Mouse (Mus musculus) liver, embryonic 12.5 days (tissue): Measurements from ENCODE around the gene Ccdc85c. TPM values are rescaled to one million over a fixed set of nuclear protein-coding genes. Genes with fewer than 3 reads are reported as not detected.

Experiments
- ATAC-seq: fragments of 200-750 bp; cut with Nextera tagmentation; 2 replicates; pipeline ENCODE4 v1.8.0; 2017; ENCODE audit warnings: moderate number of reproducible peaks, mild to moderate bottlenecking, moderate library complexity
- H3K27ac ChIP-seq: fragments of 300-500 bp; sonication (generic); 2 replicates; pipeline ENCODE4 v1.5.1; 2016; ENCODE audit warnings: mild to moderate bottlenecking
- H3K27me3 ChIP-seq: fragments of 300-500 bp; sonication (generic); replicated peaks from 2 replicates; pipeline ENCODE4 v1.6.1; 2016; ENCODE audit warnings: mild to moderate bottlenecking, moderate library complexity
- H3K36me3 ChIP-seq: fragments of 300-500 bp; sonication (generic); 2 replicates; pipeline ENCODE4 v1.6.1; 2016; ENCODE audit warnings: mild to moderate bottlenecking, moderate library complexity
- H3K4me1 ChIP-seq: fragments of 300-500 bp; sonication (generic); 2 replicates; pipeline ENCODE4 v1.6.1; 2016
- H3K4me2 ChIP-seq: fragments of 300-500 bp; sonication (generic); 2 replicates; pipeline ENCODE4 v1.6.1; 2016; ENCODE audit warnings: mild to moderate bottlenecking, moderate library complexity
- H3K4me3 ChIP-seq: fragments of 300-500 bp; sonication (generic); 2 replicates; pipeline ENCODE4 v1.5.1; 2016; ENCODE audit warnings: mild to moderate bottlenecking, moderate library complexity
- H3K9ac ChIP-seq: fragments of 300-500 bp; sonication (generic); 2 replicates; pipeline ENCODE4 v1.6.1; 2016; ENCODE audit warnings: mild to moderate bottlenecking, moderate library complexity
- H3K9me3 ChIP-seq: fragments of 300-500 bp; sonication (generic); replicated peaks from 2 replicates; pipeline ENCODE4 v1.6.1; 2016; ENCODE audit warnings: mild to moderate bottlenecking, moderate library complexity
- WGBS: fragments of 180-500 bp; shearing (Covaris S2); methylation state at CpG from one replicate; pipeline ENCODE4 v1.1.7; 2016; ENCODE audit not compliant: insufficient replicate concordance; 5-methylcytosine and 5-hydroxymethylcytosine counted together
- polyA plus RNA-seq: library from polyadenylated mRNA; unstranded; fragments of >200 nt; fragmentation: Nextera tagmentation; extraction: Ambion mirVana; gene quantifications from 2 replicates; pipeline ENCODE4 v1.2.1, GENCODE M21; 2016

Ccdc85c gene
- 3.3 and 3.4 TPM in 2 replicates for polyA plus RNA-seq

- H3K27ac ChIP-seq = peak within 1 kb of the TSS; percentile 60; the same call in 1 of the 2 replicates
These were observed at the start of gene Ccdc85c for GRCm38 (mm10) chr12:108274661-108275507. Gene Ccdc85c (minus strand): TSS chr12:108275425.

GRCm38 (mm10) chr12:108320096-108320495 lies 44.9 kb upstream of the Ccdc85c start:
- Histone ChIP-seq H3K4me1 (no peaks in the 10 kb centered on the region), H3K4me2 (no peak overlapping the region), H3K27ac (no peak overlapping the region), H3K9ac (no peak overlapping the region), H3K4me3 (no peak overlapping the region), H3K36me3 (no peaks in the 10 kb centered on the region), H3K9me3 (no peaks in the 10 kb centered on the region), H3K27me3 (peaks cover 69% of the 10 kb centered on the region)
- ATAC-seq = no peak
- 10% methylated on average over 8 of the region's 8 CpGs for WGBS

More at GRCm38 (mm10) chr12:108274661-108275507, at the start of gene Ccdc85c:
- peak within 1 kb of the TSS; percentile 96 for H3K4me2 ChIP-seq
- H3K9ac ChIP-seq = peak within 1 kb of the TSS; percentile 73
- H3K4me3 ChIP-seq = peak within 1 kb of the TSS; percentile 72
- peaks cover 73% of the 10 kb centered on the region for H3K4me1 ChIP-seq
- WGBS = under 1% methylated on average over 77 of the region's 120 CpGs
- peaks cover 78% of the 10 kb centered on the region for H3K27me3 ChIP-seq
- no peaks in the 10 kb centered on the region for H3K9me3 ChIP-seq
- no peak for ATAC-seq
- no peaks in the 10 kb centered on the region for H3K36me3 ChIP-seq

GRCm38 (mm10) chr12:108318499-108318898 lies 43.3 kb upstream of the Ccdc85c start:
- Histone ChIP-seq H3K4me2 (no peak overlapping the region; the same call in 1 of the 2 replicates), H3K4me1 (no peaks in the 10 kb centered on the region), H3K27ac (no peak overlapping the region), H3K9ac (no peak overlapping the region), H3K36me3 (no peaks in the 10 kb centered on the region), H3K9me3 (no peaks in the 10 kb centered on the region), H3K4me3 (no peak overlapping the region), H3K27me3 (peaks cover 73% of the 10 kb centered on the region)
- WGBS = 14% methylated on average over 37 of the region's 37 CpGs
- no peak for ATAC-seq

GRCm38 (mm10) chr12:108317826-108318430 lies 42.7 kb upstream of the Ccdc85c start:
- Histone ChIP-seq H3K4me3 (no peak overlapping the region), H3K27ac (no peak overlapping the region), H3K4me2 (no peak overlapping the region; the same call in 1 of the 2 replicates), H3K9ac (no peak overlapping the region), H3K27me3 (peaks cover 74% of the 10 kb centered on the region), H3K9me3 (no peaks in the 10 kb centered on the region), H3K4me1 (0 out of 2 replicates have a peak, but pooled peaks cover under 1% of the 10 kb centered on the region), H3K36me3 (no peaks in the 10 kb centered on the region)
- no peak for ATAC-seq
- 16% methylated on average over 18 of the region's 18 CpGs for WGBS

GRCm38 (mm10) chr12:108317201-108317738 lies 42.0 kb upstream of the Ccdc85c start:
- no peak for ATAC-seq
- no peak overlapping the region for H3K4me2 ChIP-seq
- H3K9me3 ChIP-seq = no peaks in the 10 kb centered on the region
- H3K4me1 ChIP-seq = 0 out of 2 replicates have a peak, but pooled peaks cover 6% of the 10 kb centered on the region
- no peak overlapping the region for H3K9ac ChIP-seq
- peaks cover 74% of the 10 kb centered on the region for H3K27me3 ChIP-seq
- no peaks in the 10 kb centered on the region for H3K36me3 ChIP-seq
- WGBS = 10% methylated on average over 9 of the region's 9 CpGs
- H3K27ac ChIP-seq = no peak overlapping the region
- no peak overlapping the region for H3K4me3 ChIP-seq

GRCm38 (mm10) chr12:108316655-108317054 lies 41.4 kb upstream of the Ccdc85c start:
- H3K27me3 ChIP-seq = peaks cover 68% of the 10 kb centered on the region
- H3K9me3 ChIP-seq = no peaks in the 10 kb centered on the region
- H3K4me2 ChIP-seq = no peak overlapping the region
- 0 out of 2 replicates have a peak, but pooled peaks cover 6% of the 10 kb centered on the region for H3K4me1 ChIP-seq
- ATAC-seq = no peak
- no peak overlapping the region for H3K4me3 ChIP-seq
- no peak overlapping the region for H3K9ac ChIP-seq
- H3K27ac ChIP-seq = no peak overlapping the region
- 25% methylated on average over 6 of the region's 6 CpGs for whole genome bisulfite sequencing
- H3K36me3 ChIP-seq = no peaks in the 10 kb centered on the region

GRCm38 (mm10) chr12:108315818-108316217 lies 40.6 kb upstream of the Ccdc85c start:
- Histone ChIP-seq H3K36me3 (no peaks in the 10 kb centered on the region), H3K4me2 (no peak overlapping the region), H3K9ac (no peak overlapping the region), H3K4me1 (0 out of 2 replicates have a peak, but pooled peaks cover 6% of the 10 kb centered on the region), H3K9me3 (no peaks in the 10 kb centered on the region), H3K27me3 (peaks cover 59% of the 10 kb centered on the region), H3K4me3 (no peak overlapping the region), H3K27ac (no peak overlapping the region)
- ATAC-seq = no peak
- WGBS = 23% methylated on average over 10 of the region's 10 CpGs

- Histone ChIP-seq H3K9me3 (no peaks in the 10 kb centered on the region), H3K4me3 (no peak overlapping the region), H3K4me1 (0 out of 2 replicates have a peak, but pooled peaks cover 6% of the 10 kb centered on the region), H3K4me2 (no peak overlapping the region), H3K27ac (no peak overlapping the region), H3K27me3 (peaks cover 52% of the 10 kb centered on the region), H3K9ac (no peak overlapping the region), H3K36me3 (no peaks in the 10 kb centered on the region)
- 74% methylated on average over 1 of the region's 1 CpGs for WGBS
- no peak for ATAC-seq
These were observed 38.1 kb upstream of the Ccdc85c start for GRCm38 (mm10) chr12:108313244-108313772.

GRCm38 (mm10) chr12:108312432-108312851 lies 37.2 kb upstream of the Ccdc85c start:
- Histone ChIP-seq H3K27me3 (peaks cover 50% of the 10 kb centered on the region), H3K36me3 (no peaks in the 10 kb centered on the region), H3K4me1 (0 out of 2 replicates have a peak, but pooled peaks cover 6% of the 10 kb centered on the region), H3K4me3 (no peak overlapping the region), H3K4me2 (no peak overlapping the region), H3K9ac (no peak overlapping the region), H3K27ac (no peak overlapping the region), H3K9me3 (no peaks in the 10 kb centered on the region)
- 54% methylated on average over 6 of the region's 6 CpGs for WGBS
- ATAC-seq = no peak

GRCm38 (mm10) chr12:108311741-108312290 lies 36.6 kb upstream of the Ccdc85c start:
- 82% methylated on average over 27 of the region's 27 CpGs for WGBS
- Histone ChIP-seq H3K27me3 (peaks cover 50% of the 10 kb centered on the region), H3K9me3 (no peaks in the 10 kb centered on the region), H3K27ac (no peak overlapping the region), H3K4me1 (0 out of 2 replicates have a peak, but pooled peaks cover 6% of the 10 kb centered on the region), H3K4me3 (no peak overlapping the region), H3K36me3 (no peaks in the 10 kb centered on the region), H3K4me2 (no peak overlapping the region), H3K9ac (no peak overlapping the region)
- ATAC-seq = no peak

- Histone ChIP-seq H3K4me2 (no peak overlapping the region), H3K9ac (no peak overlapping the region)
These were observed 35.3 kb upstream of the Ccdc85c start for GRCm38 (mm10) chr12:108310456-108311027.

More at GRCm38 (mm10) chr12:108310456-108311027, 35.3 kb upstream of the Ccdc85c start:
- Histone ChIP-seq H3K27me3 (peaks cover 50% of the 10 kb centered on the region), H3K27ac (no peak overlapping the region), H3K9me3 (no peaks in the 10 kb centered on the region), H3K4me3 (no peak overlapping the region), H3K36me3 (no peaks in the 10 kb centered on the region), H3K4me1 (0 out of 2 replicates have a peak, but pooled peaks cover 6% of the 10 kb centered on the region)
- 52% methylated on average over 7 of the region's 7 CpGs for WGBS
- ATAC-seq = no peak
